Mouse (Mus musculus) regulatory T cell (primary cell): ENCODE data around the gene Actr8.

Experiments
- in situ Hi-C: fragments of 300-600 bp; cut with MboI, MseI; formaldehyde crosslinking; loops from one replicate; pipeline ENCODE4 v1.15.1; 2025; ENCODE audit warnings: high pct_unique_total_duplicates

Actr8 gene

DNA sequence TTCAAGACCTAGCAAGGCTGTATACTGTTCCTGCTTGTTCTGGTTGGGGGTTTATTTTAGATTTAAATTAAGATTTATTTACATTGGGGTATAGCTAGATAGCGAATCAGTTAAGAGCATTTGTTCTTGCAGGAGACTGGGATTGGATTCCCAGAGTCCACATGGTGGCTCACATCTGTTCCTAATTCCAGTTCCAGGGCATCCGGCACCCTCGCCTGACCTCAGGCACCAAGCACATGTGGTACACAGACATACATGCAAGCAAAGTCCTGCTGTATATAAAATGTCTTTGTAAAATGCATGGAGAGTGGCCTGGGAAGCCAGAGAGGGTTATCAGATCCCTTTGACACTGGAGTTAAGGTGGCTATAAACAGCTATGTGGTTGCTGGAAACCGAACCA lies 16.8 kb downstream of the Actr8 start:
- in situ Hi-C loops = no loop called here

- in situ Hi-C loops = no loop called here
These were observed 18.0 kb downstream of the Actr8 start for GRCm38 (mm10) chr14:29996000-29996751.

DNA sequence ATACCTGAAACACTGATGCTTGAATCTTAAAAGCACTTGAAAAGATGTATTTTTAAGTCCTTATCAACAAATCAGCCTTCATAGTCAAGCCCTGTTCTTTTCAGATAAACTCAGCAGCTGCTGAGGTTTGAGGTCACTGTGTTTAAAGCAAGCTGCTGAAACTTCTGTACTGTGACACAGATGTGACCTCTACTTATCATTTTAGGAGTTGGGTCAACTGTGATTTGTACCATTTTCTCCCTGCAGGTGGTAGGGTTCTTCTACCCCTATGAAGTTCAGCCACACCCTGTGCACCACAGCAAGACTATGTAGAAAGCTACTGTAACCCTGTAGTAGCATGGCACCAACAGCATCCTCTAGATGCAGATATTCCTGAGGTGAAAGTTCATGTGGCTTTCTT lies 19.2 kb downstream of the Actr8 start:
- in situ Hi-C loops = no loop called here

DNA sequence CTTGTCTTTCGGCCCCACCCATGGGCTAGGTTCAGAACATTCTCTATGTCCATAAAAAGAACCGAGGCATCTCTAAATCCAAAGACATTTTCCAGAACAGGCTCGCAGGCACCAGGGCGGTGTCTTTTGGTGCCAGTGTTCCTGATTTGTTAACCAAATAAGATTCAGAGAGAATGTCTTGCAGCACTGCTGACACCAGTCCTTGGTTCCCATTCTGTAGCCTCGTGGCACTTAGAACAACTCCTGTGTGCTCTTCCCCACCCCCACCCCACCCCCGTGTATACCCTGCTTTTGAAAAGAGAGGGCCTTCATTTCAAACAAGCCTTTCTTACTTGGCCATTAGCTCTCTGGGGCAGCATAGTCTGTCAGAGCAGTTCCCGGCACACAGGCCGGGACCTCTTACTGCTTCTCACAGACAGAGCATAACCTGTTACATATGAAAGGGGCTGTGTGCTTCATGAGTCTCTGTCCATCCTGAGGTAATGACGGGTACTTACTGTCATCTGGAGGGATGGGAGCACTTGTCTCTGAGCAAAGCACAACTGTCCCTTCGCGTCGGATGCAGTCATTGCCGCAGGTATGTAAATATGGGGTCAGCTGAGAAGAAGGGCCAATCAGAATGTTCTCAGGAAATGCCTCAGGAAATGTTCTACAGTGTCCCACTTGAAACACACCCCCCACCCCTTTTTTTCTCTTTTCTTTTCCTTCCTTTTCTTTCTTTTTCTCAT lies 20.8 kb downstream of the Actr8 start:
- in situ Hi-C loops = no loop called here

DNA sequence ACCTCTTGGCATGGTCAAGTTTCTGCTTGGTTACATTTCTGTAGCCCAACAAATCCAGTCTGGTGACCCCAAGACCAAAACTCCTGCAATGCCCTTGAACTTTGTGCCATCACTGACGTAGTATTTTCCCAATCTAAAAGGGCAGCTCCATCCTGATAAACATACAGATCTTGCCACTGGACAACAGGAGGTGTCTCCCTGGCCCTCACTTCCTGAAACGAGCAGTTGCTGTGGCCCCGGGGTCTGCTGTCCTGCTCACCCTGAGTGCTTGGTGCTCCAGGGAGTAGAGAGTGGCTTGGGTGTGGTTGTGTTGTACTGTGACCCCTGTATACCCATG lies 21.3 kb downstream of the Actr8 start:
- in situ Hi-C loops = no loop called here

DNA sequence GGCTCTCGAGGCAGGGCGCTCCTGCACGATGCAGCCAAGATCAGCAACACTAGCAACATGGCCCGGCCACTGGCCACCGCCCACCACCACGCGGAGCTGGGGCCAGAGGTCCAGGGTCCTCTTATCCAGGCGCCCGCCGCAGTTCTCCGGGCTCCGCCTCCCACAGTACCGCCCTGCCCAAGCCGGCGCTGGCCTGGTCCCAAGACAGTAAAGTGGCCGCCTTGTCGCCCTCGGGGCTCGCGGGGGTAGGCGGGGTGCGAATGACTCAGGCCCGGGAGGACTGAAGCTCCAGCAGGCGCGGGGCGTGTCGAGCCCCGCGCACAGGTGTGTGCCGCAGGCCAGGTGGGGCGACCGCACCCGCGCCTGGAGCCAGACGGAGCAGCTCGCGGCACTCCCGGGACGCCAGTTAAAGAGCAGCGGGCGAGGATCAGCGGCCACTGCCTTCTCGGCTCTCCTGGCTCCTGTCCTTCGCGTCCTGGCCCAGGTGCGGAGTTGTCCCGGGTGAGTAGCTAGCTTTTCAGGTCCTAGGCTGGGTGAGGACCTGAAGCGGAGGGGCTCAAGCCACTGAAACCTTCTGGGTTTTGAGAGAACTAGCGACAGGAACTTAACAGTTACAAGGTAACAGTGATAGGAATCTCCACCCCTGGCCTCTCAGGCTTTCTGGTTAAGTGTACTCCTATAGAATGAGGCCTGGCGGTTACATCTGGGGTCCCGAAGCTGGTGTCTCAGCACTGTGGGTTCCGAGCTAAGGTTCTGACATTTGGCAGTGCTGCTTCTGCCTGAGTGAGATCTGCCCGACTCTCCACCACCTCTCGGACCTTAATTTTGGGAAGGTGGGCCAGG lies 30.8 kb downstream of the Actr8 start, which contains the start of the genes Il17rb and Chdh:
TSS of gene Il17rb (minus strand) at position 164 of the 843 bp plus-strand sequence.
TSS of gene Chdh (plus strand) at position 291 of the 843 bp plus-strand sequence.
- in situ Hi-C loops = no loop called here

DNA sequence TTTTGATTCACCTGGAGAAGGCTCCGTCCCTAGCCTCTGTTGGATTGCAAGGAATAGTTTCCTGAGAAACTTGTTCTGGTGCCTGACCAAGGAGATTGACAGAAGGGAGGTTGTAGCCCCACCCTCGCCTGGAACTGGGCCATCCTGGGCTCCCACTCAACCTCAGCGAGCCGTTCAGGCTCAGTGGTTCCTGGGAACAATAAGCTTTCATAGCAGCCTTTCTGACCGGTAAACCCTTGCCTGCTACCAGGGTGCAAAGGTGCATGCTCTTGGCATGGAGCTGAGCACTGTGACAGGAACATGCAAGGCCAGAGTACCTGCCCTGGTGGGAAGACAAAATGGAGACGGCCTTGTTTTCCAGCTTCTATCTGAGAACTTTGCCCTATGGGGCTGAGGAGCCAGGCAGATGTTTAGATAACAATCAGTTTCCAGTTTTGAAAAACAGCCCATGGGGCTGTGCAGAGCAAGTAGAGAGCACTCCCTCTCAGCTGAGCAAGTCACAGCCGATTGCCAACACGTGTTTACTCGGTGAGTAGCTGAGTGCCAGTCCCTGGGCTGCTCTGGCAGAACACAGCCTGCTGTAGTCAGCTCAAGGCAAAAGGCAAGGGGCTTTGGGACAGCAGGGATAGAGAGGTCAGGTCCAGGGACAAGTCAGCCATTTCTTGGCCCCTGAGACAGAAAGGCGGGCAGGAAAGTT lies 31.9 kb downstream of the Actr8 start:
- in situ Hi-C loops = no loop called here

DNA sequence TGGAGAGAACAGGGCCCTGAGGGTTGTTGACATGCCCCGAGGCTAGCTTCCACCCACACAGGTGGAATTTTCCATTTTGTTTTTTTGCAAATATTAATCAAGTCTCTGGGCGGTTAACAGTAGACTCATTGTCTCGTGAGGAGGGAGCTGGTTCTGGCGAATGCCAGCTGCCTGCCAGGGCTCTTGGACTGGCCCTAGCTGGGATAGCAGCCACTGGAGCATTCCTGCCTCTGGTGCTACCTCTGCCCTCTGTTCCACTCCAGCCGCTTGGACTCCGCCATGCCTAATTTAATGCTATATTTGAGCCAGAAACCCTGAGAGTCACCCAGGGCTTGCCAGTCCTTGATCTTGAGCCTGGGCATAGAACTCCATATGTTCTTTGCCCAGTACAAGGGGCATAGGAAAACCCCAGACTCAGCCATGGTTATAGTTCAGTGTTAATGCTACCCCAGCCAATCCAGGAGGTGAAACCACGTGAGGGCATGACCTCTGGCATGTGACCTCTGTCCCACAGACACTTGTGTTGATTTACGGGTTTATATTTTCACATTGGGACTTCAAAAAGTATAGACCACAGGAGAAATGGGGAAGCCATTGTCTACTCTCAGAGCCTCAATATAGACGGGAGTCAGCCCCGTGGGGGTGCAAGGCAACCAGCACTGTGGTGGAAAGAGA lies 33.9 kb downstream of the Actr8 start:
- in situ Hi-C loops = no loop called here

GRCm38 (mm10) chr14:30014487-30014886 lies 36.4 kb downstream of the Actr8 start:
- in situ Hi-C loops = no loop called here

DNA sequence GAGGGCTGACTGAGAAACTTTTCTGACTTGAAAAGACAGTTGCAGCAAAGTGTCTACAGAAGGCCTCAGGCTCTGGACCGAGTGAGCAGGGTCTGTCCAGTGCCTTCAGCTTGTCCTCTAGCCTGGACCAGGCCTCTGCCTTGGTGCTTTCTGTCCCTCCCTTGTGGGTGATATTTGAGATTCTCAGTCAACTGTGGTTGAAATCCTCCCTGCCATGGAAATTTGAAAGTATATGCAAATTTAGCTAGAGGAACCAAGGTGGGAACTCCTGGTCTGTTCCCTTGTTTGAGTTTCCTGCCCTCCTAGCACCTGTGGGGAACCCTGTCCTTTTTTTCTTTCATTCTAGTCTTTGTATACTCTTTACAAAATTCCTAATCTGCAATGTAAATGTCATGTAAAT lies 36.9 kb downstream of the Actr8 start:
- in situ Hi-C loops = no loop called here

DNA sequence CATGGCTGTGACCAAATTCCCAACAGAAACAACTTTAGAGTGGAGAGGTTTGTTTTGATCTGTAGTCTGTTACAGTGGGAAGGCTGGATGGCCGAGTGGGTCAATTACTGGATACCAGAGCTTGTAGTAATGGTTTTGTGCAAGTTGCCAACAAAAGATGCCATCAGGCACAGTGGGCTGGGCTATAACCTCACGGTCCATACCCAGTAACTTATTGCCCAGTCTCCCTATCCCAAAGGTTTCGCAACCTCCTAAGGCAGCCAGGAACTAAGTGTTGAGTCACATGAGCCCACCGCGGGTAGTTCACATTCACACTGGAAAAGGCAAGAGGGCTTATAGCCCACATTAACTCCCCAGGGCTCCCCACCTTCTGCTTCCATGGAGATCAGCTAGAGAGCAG lies 38.5 kb downstream of the Actr8 start:
- in situ Hi-C loops = no loop called here

DNA sequence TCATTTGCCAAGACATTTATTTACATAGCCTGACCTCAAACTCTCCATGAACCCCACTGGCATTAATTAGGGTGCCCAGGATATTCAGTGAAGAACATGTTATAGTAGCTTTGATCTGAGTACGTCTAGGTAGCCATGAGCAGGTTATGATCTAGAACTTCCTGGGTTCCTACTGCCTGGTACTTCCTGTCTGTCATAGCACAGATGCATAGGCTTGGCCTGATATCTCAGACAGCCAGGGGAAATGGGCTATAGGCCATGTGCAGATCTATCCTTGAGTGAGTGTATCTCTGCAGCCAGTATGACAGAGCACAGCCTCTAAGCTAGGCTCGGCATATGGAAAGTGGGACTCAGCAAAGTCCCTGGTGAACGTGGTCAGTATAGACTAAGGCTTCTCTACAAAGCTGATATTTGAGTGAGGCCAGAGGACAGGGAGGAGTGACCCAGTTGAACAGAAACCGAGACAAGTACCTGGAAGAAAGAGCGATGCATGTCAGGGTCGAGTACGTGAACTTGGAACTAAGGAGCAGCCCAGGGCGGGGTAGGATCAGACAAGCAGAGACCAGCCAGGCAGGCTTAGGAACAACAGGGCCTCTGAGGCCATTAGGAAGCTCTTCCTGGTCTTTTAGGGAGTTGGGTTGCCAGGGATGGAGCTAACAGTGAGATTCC lies 39.8 kb downstream of the Actr8 start:
- in situ Hi-C loops = no loop called here

DNA sequence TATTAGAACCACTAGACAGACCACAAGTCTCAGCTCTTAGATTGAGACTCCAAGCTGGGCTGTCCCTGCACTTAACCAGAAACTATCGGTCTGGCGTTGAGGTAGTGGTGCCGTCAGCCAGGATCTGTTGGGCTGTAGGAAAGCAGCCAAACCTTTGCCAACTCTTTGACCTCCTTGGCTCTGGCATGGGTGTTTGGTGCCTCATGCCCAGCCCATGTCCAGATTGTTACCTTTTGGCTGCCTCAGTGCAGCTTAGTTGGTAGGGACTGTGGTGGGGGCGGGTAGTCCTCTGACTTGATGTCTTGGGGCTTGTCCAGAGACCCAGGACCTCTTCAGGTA lies 40.3 kb downstream of the Actr8 start:
- in situ Hi-C loops = no loop called here

DNA sequence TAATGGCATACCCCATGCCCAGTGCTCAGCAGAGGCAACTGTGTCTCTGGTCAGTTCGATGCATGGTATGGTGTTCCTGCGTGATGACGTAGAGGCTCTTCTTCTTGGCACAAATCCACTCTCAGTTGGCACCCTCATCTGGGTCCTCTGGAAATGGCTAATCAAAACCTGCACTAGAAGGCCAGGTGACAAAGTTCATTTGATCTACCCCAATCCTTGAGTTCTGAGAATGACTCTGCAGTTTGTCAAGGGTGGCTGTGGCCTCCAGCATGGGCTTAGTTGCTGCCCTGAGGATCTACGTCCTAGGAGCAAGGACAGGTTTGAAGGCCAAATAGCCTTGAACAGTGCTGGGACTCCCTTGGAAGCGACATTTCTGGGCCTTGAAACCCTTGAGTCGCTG lies 40.7 kb downstream of the Actr8 start:
- in situ Hi-C loops = no loop called here

DNA sequence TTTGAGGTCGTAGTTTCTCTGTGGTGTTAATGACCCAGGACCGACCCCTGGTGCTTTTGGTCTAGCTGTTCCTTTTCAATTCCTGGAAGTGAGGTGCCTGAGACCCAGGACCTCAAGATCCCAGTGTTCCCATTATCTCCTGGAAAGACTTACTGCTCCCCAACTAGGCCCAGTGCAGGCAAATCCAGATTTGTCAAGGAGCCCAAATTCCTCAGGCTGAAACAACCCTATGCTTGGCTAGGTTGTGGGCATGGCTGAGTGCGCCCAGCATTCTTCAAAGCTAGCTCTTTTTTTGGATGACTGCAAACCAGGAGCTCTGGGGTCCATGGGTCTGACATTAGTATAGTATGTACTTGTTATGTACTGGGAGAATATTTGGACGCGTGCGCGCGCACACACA lies 41.2 kb downstream of the Actr8 start:
- in situ Hi-C loops = no loop called here

DNA sequence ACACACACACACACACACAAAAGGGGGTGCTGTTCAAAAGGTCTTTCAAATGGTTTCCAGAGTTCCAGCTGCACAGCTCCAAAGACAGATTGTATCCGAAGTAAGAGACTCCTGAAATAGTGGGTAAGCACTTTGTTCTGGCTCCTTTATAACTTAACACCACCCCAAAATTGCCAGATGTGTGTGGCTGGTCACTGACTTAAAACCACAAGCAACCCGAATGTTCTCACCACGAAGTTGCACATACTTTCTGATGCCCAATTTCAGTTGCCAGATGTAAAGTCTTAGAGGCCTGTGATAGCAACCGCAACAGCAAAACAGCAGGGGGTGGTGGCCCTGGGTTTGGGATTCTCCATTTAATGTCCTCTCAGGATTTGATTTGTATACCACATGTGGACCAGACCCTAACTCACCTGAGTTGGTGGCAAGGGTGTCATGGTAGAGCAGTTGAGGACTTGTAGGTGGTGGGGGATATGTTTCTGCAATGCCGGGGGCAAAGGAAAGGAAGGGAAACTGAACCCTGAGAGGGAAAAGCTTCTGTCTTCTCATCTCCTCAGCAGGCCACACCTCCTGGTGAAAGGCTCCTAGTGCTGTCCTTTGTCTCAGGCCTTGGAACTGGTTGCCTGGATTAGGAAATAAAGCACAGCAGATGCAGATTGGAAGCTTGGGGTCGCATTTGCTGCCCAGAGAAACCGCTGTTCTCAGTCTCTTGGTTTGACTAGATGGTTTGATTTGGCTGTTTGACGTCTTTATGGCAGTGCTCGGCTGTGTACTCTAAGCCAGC lies 41.8 kb downstream of the Actr8 start:
- in situ Hi-C loops = no loop called here

DNA sequence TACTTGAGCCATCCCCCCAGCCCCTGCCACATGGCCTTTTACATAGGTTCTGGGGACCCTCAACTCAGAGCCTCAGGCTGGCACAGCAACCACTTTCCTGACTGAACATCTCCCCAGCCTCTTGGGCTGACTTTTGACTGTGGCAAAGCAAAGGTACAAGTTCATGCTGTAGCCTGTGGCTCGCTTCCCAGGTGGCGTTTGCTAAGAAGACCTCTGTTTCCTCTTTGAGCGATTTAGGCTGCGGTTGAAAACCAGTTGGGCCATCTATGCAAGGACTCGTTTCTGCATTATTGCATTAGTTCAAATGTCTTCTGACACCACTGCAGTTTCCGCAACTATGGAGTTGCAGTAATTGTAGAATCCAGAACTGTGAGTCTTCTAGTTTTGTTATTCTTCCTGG lies 44.3 kb downstream of the Actr8 start:
- in situ Hi-C loops = no loop called here

- in situ Hi-C loops = no loop called here
These were observed 46.2 kb downstream of the Actr8 start for GRCm38 (mm10) chr14:30024387-30024786.

- in situ Hi-C loops = no loop called here
These were observed 49.2 kb downstream of the Actr8 start for GRCm38 (mm10) chr14:30027378-30027777.

DNA sequence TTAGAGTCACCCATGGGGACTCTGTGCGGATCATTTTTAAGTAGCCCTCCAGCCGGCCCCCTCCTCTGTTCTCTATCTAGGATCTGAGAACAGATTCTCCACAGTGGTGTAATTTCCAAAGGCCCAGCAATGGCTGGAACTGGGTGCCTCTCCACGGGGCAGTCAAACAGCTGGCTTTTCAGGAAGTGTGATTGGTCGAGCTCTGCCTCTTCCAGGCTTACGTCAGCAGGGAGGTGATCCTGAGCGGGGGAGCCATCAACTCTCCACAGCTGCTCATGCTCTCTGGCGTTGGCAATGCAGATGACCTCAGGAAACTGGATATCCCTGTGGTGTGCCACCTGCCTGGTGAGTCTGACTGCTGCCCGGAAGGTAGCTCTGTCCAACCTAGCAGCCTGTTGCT lies 55.3 kb downstream of the Actr8 start:
- in situ Hi-C loops = no loop called here
